Mouse (Mus musculus) heart, embryonic 12.5 days (tissue): ENCODE data around the gene Tbc1d5. TPM values are rescaled to one million over a fixed set of nuclear protein-coding genes. Genes with fewer than 3 reads are reported as not detected.

Experiments
- ATAC-seq: fragments of 200-750 bp; cut with Nextera tagmentation; 2 replicates; pipeline ENCODE4 v1.8.0; 2017; ENCODE audit warnings: moderate TSS enrichment, moderate library complexity; ENCODE audit not compliant: insufficient number of reproducible peaks, low FRiP score
- H3K27ac ChIP-seq: fragments of 300-500 bp; sonication (generic); 2 replicates; pipeline ENCODE4 v1.5.1; 2016; ENCODE audit warnings: mild to moderate bottlenecking, moderate library complexity; ENCODE audit not compliant: poor library complexity, severe bottlenecking
- H3K27me3 ChIP-seq: fragments of 300-500 bp; sonication (generic); replicated peaks from 2 replicates; pipeline ENCODE4 v1.6.1; 2016; ENCODE audit warnings: mild to moderate bottlenecking, moderate library complexity
- H3K36me3 ChIP-seq: fragments of 300-500 bp; sonication (generic); 2 replicates; pipeline ENCODE4 v1.6.1; 2016; ENCODE audit warnings: mild to moderate bottlenecking, moderate library complexity
- H3K4me1 ChIP-seq: fragments of 300-500 bp; sonication (generic); replicated peaks from 2 replicates; pipeline ENCODE4 v1.6.1; 2016; ENCODE audit warnings: mild to moderate bottlenecking
- H3K4me2 ChIP-seq: fragments of 300-500 bp; sonication (generic); 2 replicates; pipeline ENCODE4 v1.6.1; 2016; ENCODE audit warnings: mild to moderate bottlenecking, moderate library complexity
- H3K4me3 ChIP-seq: fragments of 300-500 bp; sonication (generic); 2 replicates; pipeline ENCODE4 v1.5.1; 2016; ENCODE audit warnings: mild to moderate bottlenecking
- H3K9ac ChIP-seq: fragments of 300-500 bp; sonication (generic); 2 replicates; pipeline ENCODE4 v1.6.1; 2016; ENCODE audit warnings: mild to moderate bottlenecking, moderate library complexity
- H3K9me3 ChIP-seq: fragments of 300-500 bp; sonication (generic); replicated peaks from 2 replicates; pipeline ENCODE4 v1.6.1; 2016; ENCODE audit warnings: mild to moderate bottlenecking, moderate library complexity
- WGBS: fragments of 180-500 bp; shearing (Covaris S2); methylation state at CpG from one replicate; pipeline ENCODE4 v1.1.7; 2016; 5-methylcytosine and 5-hydroxymethylcytosine counted together
- polyA plus RNA-seq: library from polyadenylated mRNA; unstranded; fragments of >200 nt; fragmentation: Nextera tagmentation; extraction: Ambion mirVana; gene quantifications from 2 replicates; pipeline ENCODE4 v1.2.1, GENCODE M21; 2016

The Tbc1d5 gene
- polyA plus RNA-seq, 1 experiment from 2014 or later, result 10.8 TPM

DNA sequence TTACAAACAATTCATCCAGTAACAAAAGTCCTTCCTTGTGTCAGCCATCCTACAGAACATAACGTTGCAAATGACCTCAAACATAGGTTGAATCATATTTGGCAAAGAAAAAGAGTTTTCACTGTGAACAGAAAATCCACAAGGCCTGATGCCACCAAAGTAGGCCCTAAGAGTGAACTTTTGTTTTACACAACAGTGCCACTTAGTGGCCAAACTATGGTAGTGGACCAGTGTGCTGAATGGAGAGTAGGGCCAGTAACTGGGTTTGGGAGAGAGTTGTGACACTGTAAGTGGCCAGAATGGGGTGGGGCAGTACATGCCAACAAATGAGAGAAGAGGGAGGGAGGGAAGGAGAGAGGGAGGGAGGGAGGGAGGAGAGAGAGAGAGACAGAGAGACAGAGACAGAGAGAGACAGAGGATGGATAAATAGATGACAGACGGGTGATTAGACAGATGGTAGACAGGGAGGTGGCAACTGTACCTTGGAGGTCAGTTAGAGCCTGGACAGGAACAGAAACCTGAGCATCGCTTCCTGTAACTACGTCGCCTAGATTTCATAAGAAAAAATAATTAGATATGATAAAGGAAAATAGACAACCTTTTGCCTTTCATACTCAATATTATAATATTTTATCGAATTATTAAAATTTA lies 383.6 kb downstream of the Tbc1d5 start:
- Histone ChIP-seq H3K4me1 (no peaks in the 10 kb centered on the region), H3K27me3 (no peaks in the 10 kb centered on the region), H3K9ac (no peak overlapping the region), H3K4me3 (no peak overlapping the region), H3K27ac (no peak overlapping the region), H3K9me3 (no peaks in the 10 kb centered on the region), H3K4me2 (no peak overlapping the region), H3K36me3 (no peaks in the 10 kb centered on the region)
- 71% methylated on average over 6 of the region's 6 CpGs for WGBS
- peak; percentile 53; the same call in 1 of the 2 replicates for ATAC-seq

GRCm38 (mm10) chr17:50791671-50792070 lies 387.5 kb downstream of the Tbc1d5 start:
- Histone ChIP-seq H3K9ac (no peak overlapping the region), H3K4me3 (no peak overlapping the region), H3K36me3 (no peaks in the 10 kb centered on the region), H3K4me1 (no peaks in the 10 kb centered on the region), H3K27me3 (no peaks in the 10 kb centered on the region), H3K4me2 (no peak overlapping the region), H3K27ac (no peak overlapping the region), H3K9me3 (no peaks in the 10 kb centered on the region)
- no peak for ATAC-seq
- WGBS, result 79% methylated on average over 2 of the region's 2 CpGs

DNA sequence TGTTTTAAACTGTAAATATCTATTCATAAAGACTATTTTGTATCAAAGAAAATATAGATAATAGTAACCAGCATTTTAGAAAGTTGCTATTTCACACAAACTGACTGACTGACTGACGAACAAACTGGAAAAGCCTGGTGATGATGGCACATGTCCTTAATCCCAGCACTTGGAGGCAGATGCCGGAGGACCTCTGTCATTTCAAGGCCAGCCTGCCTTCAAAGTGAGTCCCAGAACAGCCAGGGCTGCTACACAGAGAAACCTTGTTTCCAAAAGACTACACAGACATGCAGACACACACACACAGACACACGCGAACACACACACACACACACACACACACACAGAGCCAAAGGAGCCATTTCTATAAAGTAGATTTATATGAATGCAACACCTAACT lies 390.3 kb downstream of the Tbc1d5 start:
- Histone ChIP-seq H3K9me3 (no peaks in the 10 kb centered on the region), H3K9ac (no peak overlapping the region), H3K27ac (no peak overlapping the region), H3K4me1 (no peaks in the 10 kb centered on the region), H3K36me3 (no peaks in the 10 kb centered on the region), H3K4me2 (no peak overlapping the region), H3K27me3 (no peaks in the 10 kb centered on the region), H3K4me3 (no peak overlapping the region)
- ATAC-seq, result no peak
- 84% methylated on average over 4 of the region's 4 CpGs for WGBS

- Histone ChIP-seq H3K27ac (no peak overlapping the region), H3K4me2 (no peak overlapping the region), H3K36me3 (no peaks in the 10 kb centered on the region), H3K27me3 (no peaks in the 10 kb centered on the region), H3K4me3 (no peak overlapping the region), H3K9ac (no peak overlapping the region), H3K9me3 (no peaks in the 10 kb centered on the region), H3K4me1 (no peaks in the 10 kb centered on the region)
- ATAC-seq, result no peak
- WGBS, result 54% methylated on average over 3 of the region's 3 CpGs
These were observed 403.9 kb downstream of the Tbc1d5 start for GRCm38 (mm10) chr17:50775247-50775646.

- Histone ChIP-seq H3K36me3 (no peaks in the 10 kb centered on the region), H3K4me2 (no peak overlapping the region), H3K4me3 (no peak overlapping the region), H3K9me3 (no peaks in the 10 kb centered on the region), H3K27me3 (no peaks in the 10 kb centered on the region), H3K9ac (no peak overlapping the region), H3K4me1 (peaks cover 24% of the 10 kb centered on the region), H3K27ac (no peak overlapping the region)
- no peak for ATAC-seq
- 94% methylated on average over 7 of the region's 7 CpGs for WGBS
These were observed 414.8 kb downstream of the Tbc1d5 start for GRCm38 (mm10) chr17:50764387-50764786.

DNA sequence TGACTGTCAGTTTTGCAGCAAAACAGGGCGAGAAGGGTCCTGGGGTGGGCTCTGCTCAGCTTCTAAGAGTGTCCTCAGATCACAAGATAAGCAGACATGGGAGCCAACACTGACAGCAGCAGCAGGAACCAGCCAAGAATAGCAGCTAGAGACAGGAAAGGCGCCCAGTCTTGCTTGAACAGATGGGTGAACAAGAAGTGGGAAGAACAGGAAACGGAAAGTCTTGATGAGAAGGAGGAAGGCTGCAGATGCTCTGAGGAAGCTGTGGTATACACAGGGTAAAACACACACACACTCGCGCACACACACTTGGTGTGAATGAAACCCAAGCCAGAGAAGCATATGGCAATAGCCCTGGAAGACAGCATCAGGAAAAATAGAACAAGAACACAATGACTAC lies 415.7 kb downstream of the Tbc1d5 start:
- Histone ChIP-seq H3K9ac (no peak overlapping the region), H3K4me1 (peaks cover 24% of the 10 kb centered on the region), H3K4me2 (no peak overlapping the region), H3K27me3 (no peaks in the 10 kb centered on the region), H3K4me3 (no peak overlapping the region), H3K27ac (no peak overlapping the region), H3K9me3 (no peaks in the 10 kb centered on the region), H3K36me3 (no peaks in the 10 kb centered on the region)
- ATAC-seq, result no peak
- WGBS, result 53% methylated on average over 5 of the region's 5 CpGs

- H3K4me2 ChIP-seq, result no peak overlapping the region
- ATAC-seq, result no peak
- no peaks in the 10 kb centered on the region for H3K9me3 ChIP-seq
- WGBS, result 84% methylated on average over 5 of the region's 5 CpGs
- peaks cover 24% of the 10 kb centered on the region for H3K4me1 ChIP-seq
- H3K36me3 ChIP-seq, result no peaks in the 10 kb centered on the region
- H3K27me3 ChIP-seq, result no peaks in the 10 kb centered on the region
- H3K9ac ChIP-seq, result no peak overlapping the region
- H3K27ac ChIP-seq, result no peak overlapping the region
- H3K4me3 ChIP-seq, result no peak overlapping the region
These were observed 416.9 kb downstream of the Tbc1d5 start for GRCm38 (mm10) chr17:50762231-50762630.

DNA sequence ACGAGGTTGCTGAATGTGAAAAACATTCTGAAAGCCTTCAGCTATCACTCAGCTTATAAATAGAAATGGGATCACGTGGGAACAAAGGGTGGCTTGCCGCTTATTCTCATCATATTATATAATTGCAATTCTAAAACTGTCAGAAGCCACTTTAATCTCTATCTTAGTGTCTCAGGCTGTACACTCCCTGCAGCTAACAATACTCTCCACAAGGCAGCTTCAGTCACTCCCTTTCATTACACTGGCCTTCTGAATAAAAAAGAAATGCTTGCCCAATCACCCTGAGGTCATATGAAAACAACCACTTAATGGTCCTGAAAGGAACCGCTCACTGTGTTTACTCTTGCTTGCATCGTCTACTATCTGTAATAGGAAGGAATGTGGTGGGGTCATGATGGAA lies 418.1 kb downstream of the Tbc1d5 start:
- H3K4me3 ChIP-seq, result no peak overlapping the region
- ATAC-seq, result no peak
- H3K4me1 ChIP-seq, result peaks cover 24% of the 10 kb centered on the region
- H3K9ac ChIP-seq, result no peak overlapping the region
- no peaks in the 10 kb centered on the region for H3K27me3 ChIP-seq
- H3K27ac ChIP-seq, result peak overlapping the region; percentile 43; the same call in 1 of the 2 replicates
- WGBS, result 20% methylated on average over 5 of the region's 5 CpGs
- 0 out of 2 replicates have a peak, but pooled peaks cover 4% of the 10 kb centered on the region for H3K36me3 ChIP-seq
- no peak overlapping the region for H3K4me2 ChIP-seq
- no peaks in the 10 kb centered on the region for H3K9me3 ChIP-seq

GRCm38 (mm10) chr17:50753356-50754138 lies 425.6 kb downstream of the Tbc1d5 start:
- 0 out of 2 replicates have a peak, but pooled peaks cover 8% of the 10 kb centered on the region for H3K36me3 ChIP-seq
- H3K4me2 ChIP-seq, result peak overlapping the region; percentile 37
- ATAC-seq, result peak; percentile 66; the same call in 1 of the 2 replicates
- peaks cover 14% of the 10 kb centered on the region for H3K4me1 ChIP-seq
- H3K4me3 ChIP-seq, result no peak overlapping the region
- H3K9me3 ChIP-seq, result no peaks in the 10 kb centered on the region
- no peak overlapping the region for H3K9ac ChIP-seq
- H3K27me3 ChIP-seq, result no peaks in the 10 kb centered on the region
- H3K27ac ChIP-seq, result peak overlapping the region; percentile 41; the same call in 1 of the 2 replicates
- 26% methylated on average over 9 of the region's 9 CpGs for WGBS

DNA sequence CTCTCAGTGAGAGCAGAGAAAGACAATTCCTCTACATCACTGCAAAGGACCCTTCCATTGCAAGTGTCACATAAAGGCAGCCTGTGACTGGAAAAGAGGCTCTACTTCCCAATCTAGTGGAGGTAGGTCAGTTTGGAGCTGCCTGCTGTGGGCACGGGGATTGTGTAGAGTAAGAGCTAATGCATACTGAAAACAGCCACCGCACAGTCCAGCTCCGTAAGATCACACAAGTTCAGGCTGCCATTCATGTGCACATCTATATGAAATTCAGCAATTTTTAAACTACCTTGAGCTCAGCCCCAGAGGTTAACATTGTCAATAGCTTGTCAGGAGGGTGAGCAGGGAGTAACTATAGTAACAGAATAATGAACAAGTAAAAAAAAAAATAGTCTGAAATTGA lies 426.4 kb downstream of the Tbc1d5 start:
- no peak for ATAC-seq
- no peak overlapping the region for H3K4me2 ChIP-seq
- H3K4me1 ChIP-seq, result peaks cover 14% of the 10 kb centered on the region
- no peaks in the 10 kb centered on the region for H3K27me3 ChIP-seq
- no peak overlapping the region for H3K4me3 ChIP-seq
- no peaks in the 10 kb centered on the region for H3K9me3 ChIP-seq
- no peak overlapping the region for H3K27ac ChIP-seq
- H3K36me3 ChIP-seq, result 0 out of 2 replicates have a peak, but pooled peaks cover 8% of the 10 kb centered on the region
- H3K9ac ChIP-seq, result no peak overlapping the region
- WGBS, result 90% methylated on average over 3 of the region's 3 CpGs

DNA sequence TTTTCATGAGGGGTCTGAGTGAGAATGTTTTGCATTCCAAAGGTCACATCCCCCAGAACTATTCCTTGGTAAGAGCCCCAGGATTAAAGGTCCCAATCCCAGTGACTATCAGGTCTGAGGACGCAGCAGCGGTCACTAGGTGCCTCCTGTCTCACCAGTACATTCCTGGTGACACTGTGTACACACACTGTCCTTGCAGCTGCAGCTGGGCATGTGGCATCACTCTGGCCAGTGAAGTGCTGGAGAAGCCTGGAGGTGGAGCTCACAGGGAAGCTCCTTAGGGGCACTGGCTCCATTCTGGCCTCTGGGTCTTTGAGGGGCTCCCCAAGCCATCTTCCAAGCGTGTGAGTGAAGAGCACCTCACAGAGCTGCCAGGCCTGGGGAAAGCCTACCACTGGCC lies 427.2 kb downstream of the Tbc1d5 start:
- H3K9ac ChIP-seq, result no peak overlapping the region
- H3K4me3 ChIP-seq, result no peak overlapping the region
- WGBS, result 74% methylated on average over 3 of the region's 3 CpGs
- ATAC-seq, result no peak
- H3K4me2 ChIP-seq, result no peak overlapping the region
- H3K4me1 ChIP-seq, result peaks cover 14% of the 10 kb centered on the region
- no peak overlapping the region for H3K27ac ChIP-seq
- H3K9me3 ChIP-seq, result no peaks in the 10 kb centered on the region
- H3K27me3 ChIP-seq, result no peaks in the 10 kb centered on the region
- H3K36me3 ChIP-seq, result 0 out of 2 replicates have a peak, but pooled peaks cover 8% of the 10 kb centered on the region
